In genomic region chr15:79440651-79441330, GRCm38 (mm10) we compare ENCODE assay signal across 8 mouse cellular contexts. TPM values are rescaled to one million over a fixed set of nuclear protein-coding genes. Genes with fewer than 3 reads are reported as not detected.
DNase-seq lines count a peak whose midpoint lies in the region; ATAC-seq and TF ChIP-seq lines count a peak whose summit lies in the region.

No protein-coding gene starts in this region.

- peak overlapping the region; percentile 90 for H3K4me2 ChIP-seq in forebrain, embryonic 15.5 days (replicated peaks)
- H3K4me2 ChIP-seq in liver, postnatal 0 days (ENCODE audit: low read depth, low read length) = peak overlapping the region; percentile 72

- peaks cover 24% of the 10 kb centered on the region for H3K36me3 ChIP-seq in heart, adult 2 months (ENCODE audit: control insufficient read depth, insufficient read depth, low read length)
- peaks cover 15% of the 10 kb centered on the region for H3K36me3 ChIP-seq in E14TG2a.4 (ENCODE audit: insufficient read depth, low read length)
- H3K36me3 ChIP-seq in forebrain, embryonic 15.5 days = peaks cover 25% of the 10 kb centered on the region
- 0 out of 2 replicates have a peak, but pooled peaks cover 4% of the 10 kb centered on the region for H3K36me3 ChIP-seq in liver, postnatal 0 days (replicated peaks; ENCODE audit: insufficient read depth, low read length)

- peak overlapping the region; percentile 73 for H3K4me3 ChIP-seq in heart, adult 2 months
- H3K4me3 ChIP-seq in E14TG2a.4 (replicated peaks; ENCODE audit: low read length) = peak overlapping the region; percentile 86
- H3K4me3 ChIP-seq in forebrain, embryonic 15.5 days = peak overlapping the region; percentile 83
- peak overlapping the region; percentile 80 for H3K4me3 ChIP-seq in liver, postnatal 0 days (ENCODE audit: low read depth, low read length)

- DNase-seq in heart, adult 2 months = no peak
- no peak for DNase-seq in heart, postnatal 4 days
- DNase-seq in liver, postnatal 0 days = no peak
- DNase-seq in urinary bladder, postnatal 25 days (ENCODE audit: low spot score) = no peak
- DNase-seq in thymus, postnatal 36 days = no peak
- no peak for DNase-seq in thymus, postnatal 0 days (ENCODE audit: low spot score)

- peak; percentile 45 for ATAC-seq in forebrain, embryonic 15.5 days (replicated peaks)
- ATAC-seq in liver, postnatal 0 days = no peak

- 6% methylated on average over 11 of the region's 11 CpGs for WGBS in heart, adult 2 months
- WGBS in forebrain, embryonic 15.5 days = 8% methylated on average over 11 of the region's 11 CpGs
- 30% methylated on average over 11 of the region's 11 CpGs for WGBS in liver, postnatal 0 days (ENCODE audit: insufficient replicate concordance)

- H3K27ac ChIP-seq in heart, adult 2 months = peak overlapping the region; percentile 97
- H3K27ac ChIP-seq in forebrain, embryonic 15.5 days (replicated peaks) = peak overlapping the region; percentile 97
- peak overlapping the region; percentile 84 for H3K27ac ChIP-seq in liver, postnatal 0 days (ENCODE audit: low read depth)

- peak overlapping the region; percentile 98 for H3K9ac ChIP-seq in heart, adult 2 months (ENCODE audit: low read depth, low read length)
- peak overlapping the region; percentile 100 for H3K9ac ChIP-seq in forebrain, embryonic 15.5 days (replicated peaks)
- peak overlapping the region; percentile 88 for H3K9ac ChIP-seq in liver, postnatal 0 days (replicated peaks)

- no peaks in the 10 kb centered on the region for H3K9me3 ChIP-seq in E14TG2a.4 (ENCODE audit: low read length)
- H3K9me3 ChIP-seq in forebrain, embryonic 15.5 days = no peaks in the 10 kb centered on the region
- H3K9me3 ChIP-seq in liver, postnatal 0 days (ENCODE audit: low read length) = no peaks in the 10 kb centered on the region

- intact Hi-C loops in heart, adult 2 months (cut with DNase I) = no loop called here

- TF ChIP-seq CTCF in heart, adult 2 months (IDR thresholded peaks at IDR 0.05) = no peak
- no peak for TF ChIP-seq CTCF in E14TG2a.4 (conservative IDR thresholded peaks at IDR 0.05; ENCODE audit: low read length)
- TF ChIP-seq CTCF in liver, postnatal 0 days (IDR thresholded peaks at IDR 0.05; ENCODE audit: low read depth) = no peak

- H3K27me3 ChIP-seq in heart, adult 2 months (ENCODE audit: control insufficient read depth, insufficient read depth, low read length) = no peaks in the 10 kb centered on the region
- H3K27me3 ChIP-seq in E14TG2a.4 (ENCODE audit: insufficient read depth, low read length) = peaks cover 14% of the 10 kb centered on the region
- no peaks in the 10 kb centered on the region for H3K27me3 ChIP-seq in forebrain, embryonic 15.5 days
- H3K27me3 ChIP-seq in liver, postnatal 0 days (ENCODE audit: insufficient read depth, low read length) = no peaks in the 10 kb centered on the region

- 0 out of 2 replicates have a peak, but pooled peaks cover 2% of the 10 kb centered on the region for H3K79me2 ChIP-seq in heart, adult 2 months (replicated peaks; ENCODE audit: control insufficient read depth, insufficient read depth, low read length)

- peaks cover 43% of the 10 kb centered on the region for H3K4me1 ChIP-seq in heart, adult 2 months (ENCODE audit: control insufficient read depth, insufficient read depth, low read length)
- H3K4me1 ChIP-seq in E14TG2a.4 (replicated peaks; ENCODE audit: low read depth, low read length) = peaks cover 87% of the 10 kb centered on the region
- H3K4me1 ChIP-seq in forebrain, embryonic 15.5 days = peaks cover 62% of the 10 kb centered on the region
- H3K4me1 ChIP-seq in liver, postnatal 0 days (ENCODE audit: insufficient read depth) = peaks cover 20% of the 10 kb centered on the region

- no peak for TF ChIP-seq EP300 in heart, adult 2 months (IDR thresholded peaks at IDR 0.05; ENCODE audit: insufficient read depth, low read depth, low read length)
- no peak for TF ChIP-seq EP300 in liver, postnatal 0 days (IDR thresholded peaks at IDR 0.05; ENCODE audit: low read depth)

- TF ChIP-seq POLR2A in heart, adult 2 months (IDR thresholded peaks at IDR 0.05; ENCODE audit: insufficient read depth, low read depth, low read length) = no peak

RNA-seq across cellular contexts. Expression of gene Csnk1e, which starts 14.6 kb away (rescaled TPM):
- 10 to 100 TPM; 46.5 to 48.3 TPM for total RNA-seq in heart, adult 2 months (2021)
- 62.6 and 63.6 TPM in 2 replicates for polyA plus RNA-seq in heart, adult 2 months (2012; rRNA removed)
- 100 to 1,000 TPM in 1 of 2 experiments, 10 to 100 TPM in 1; 99.6 to 108 TPM for total RNA-seq in heart, postnatal 4 days (2021)
- 316 and 323 TPM in 2 replicates for polyA plus RNA-seq in forebrain, embryonic 15.5 days (2015; fragmentation: Nextera tagmentation; extraction: Ambion mirVana)
- 7.5 and 8.9 TPM in 2 replicates for polyA plus RNA-seq in liver, postnatal 0 days (2015; fragmentation: Nextera tagmentation; extraction: Ambion mirVana)
- 52.2 and 70.8 TPM in 2 replicates for polyA plus RNA-seq in thymus, postnatal 0 days (2015; fragmentation: Nextera tagmentation; extraction: Ambion mirVana)

RNA-seq across cellular contexts. Expression of gene Tmem184b, which starts 37.4 kb away (rescaled TPM):
- total RNA-seq in heart, adult 2 months (2021) = 10 to 100 TPM; 38.7 to 42.9 TPM
- 83.1 and 84.2 TPM in 2 replicates for polyA plus RNA-seq in heart, adult 2 months (2012; rRNA removed)
- 10 to 100 TPM; 68.1 to 73.4 TPM for total RNA-seq in heart, postnatal 4 days (2021)
- 37.5 and 40.8 TPM in 2 replicates for polyA plus RNA-seq in forebrain, embryonic 15.5 days (2015; fragmentation: Nextera tagmentation; extraction: Ambion mirVana)
- polyA plus RNA-seq in liver, postnatal 0 days (2015; fragmentation: Nextera tagmentation; extraction: Ambion mirVana) = 6.6 and 8.4 TPM in 2 replicates
- polyA plus RNA-seq in thymus, postnatal 0 days (2015; fragmentation: Nextera tagmentation; extraction: Ambion mirVana) = 30.0 and 37.4 TPM in 2 replicates
